In the genomic region with DNA sequence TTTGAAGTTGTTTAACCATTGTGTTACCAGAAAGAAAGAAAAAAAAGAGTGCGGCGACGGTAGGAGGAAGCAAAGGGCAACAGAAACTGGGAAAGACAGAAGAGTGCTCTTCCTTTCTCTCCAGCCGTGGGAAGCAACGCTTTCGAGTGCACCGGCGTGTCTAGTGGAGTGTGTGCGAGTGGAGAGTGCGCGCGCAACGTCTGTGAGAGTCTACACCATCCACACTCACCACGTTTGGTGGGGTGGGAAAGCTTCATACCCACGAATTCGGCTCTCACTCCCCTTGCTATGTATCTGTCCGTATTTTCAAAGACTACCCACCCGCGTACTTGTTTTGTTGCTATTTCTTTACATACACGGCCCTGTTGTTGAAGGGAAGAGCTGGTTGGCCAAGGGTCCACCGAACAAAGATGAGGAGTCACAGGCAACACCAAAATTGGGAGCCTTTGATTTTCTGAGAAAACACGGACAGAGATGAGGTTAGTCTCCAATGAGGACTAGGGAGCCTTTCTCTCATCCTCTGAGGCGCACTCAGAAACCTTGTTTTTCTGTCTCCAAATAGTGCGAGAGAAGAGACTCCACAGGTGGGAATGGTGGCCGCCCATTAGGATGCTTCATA, we compare ENCODE assay signal across 8 mouse cellular contexts. TPM values are rescaled to one million over a fixed set of nuclear protein-coding genes. Genes with fewer than 3 reads are reported as not detected.
DNase-seq lines count a peak whose midpoint lies in the region; ATAC-seq and TF ChIP-seq lines count a peak whose summit lies in the region.

No protein-coding gene starts in this region.

- no peak overlapping the region for H3K9ac ChIP-seq in embryonic facial prominence, embryonic 13.5 days

- no peak overlapping the region for H3K27ac ChIP-seq in embryonic facial prominence, embryonic 13.5 days
- H3K27ac ChIP-seq in limb, embryonic 10.5 days = no peak overlapping the region
- H3K27ac ChIP-seq in olfactory bulb, adult 2 months (ENCODE audit: insufficient read depth, low read depth, low read length) = no peak overlapping the region

- intact Hi-C loops in left cerebral cortex, postnatal 4 days (cut with DNase I) = no loop called here
- intact Hi-C loops in left cerebral cortex, postnatal 25 days (cut with DNase I) = loop anchor here (2.0 kb wide), 2 partner anchors 87 to 117 kb away; no protein-coding TSS in a partner anchor

- no peaks in the 10 kb centered on the region for H3K36me3 ChIP-seq in embryonic facial prominence, embryonic 13.5 days
- H3K36me3 ChIP-seq in limb, embryonic 10.5 days = no peaks in the 10 kb centered on the region

- DNase-seq in left cerebral cortex, postnatal 4 days = peak; percentile 18
- DNase-seq in left cerebral cortex, postnatal 25 days (ENCODE audit: low spot score in 2 of 2) = no peak
- DNase-seq in limb, embryonic 10.5 days (ENCODE audit: low spot score) = peak; percentile 33
- DNase-seq in spleen, adult 12 weeks (ENCODE audit: low spot score) = no peak
- DNase-seq in MN1 (ENCODE audit: low spot score) = no peak

- 1% methylated on average over 25 of the region's 25 CpGs for WGBS in embryonic facial prominence, embryonic 13.5 days
- WGBS in limb, embryonic 10.5 days = 3% methylated on average over 25 of the region's 25 CpGs
- WGBS in olfactory bulb, adult 2 months = 3% methylated on average over 25 of the region's 25 CpGs

- peak overlapping the region; percentile 52 for H3K4me2 ChIP-seq in embryonic facial prominence, embryonic 13.5 days

- H3K27me3 ChIP-seq in embryonic facial prominence, embryonic 13.5 days = peaks cover 100% of the 10 kb centered on the region
- peaks cover 100% of the 10 kb centered on the region for H3K27me3 ChIP-seq in limb, embryonic 10.5 days (ENCODE audit: low read depth, poor library complexity, severe bottlenecking)

- no peak for ATAC-seq in embryonic facial prominence, embryonic 13.5 days (ENCODE audit: insufficient number of reproducible peaks, insufficient read depth, low FRiP score, low TSS enrichment, low read depth)
- ATAC-seq in inflammation-experienced regulatory T-cells, adult 6 months = no peak

- peak overlapping the region; percentile 28 for H3K4me3 ChIP-seq in embryonic facial prominence, embryonic 13.5 days
- no peak overlapping the region for H3K4me3 ChIP-seq in limb, embryonic 10.5 days
- peak overlapping the region; percentile 4; the same call in 1 of the 2 replicates for H3K4me3 ChIP-seq in olfactory bulb, adult 2 months (ENCODE audit: insufficient read depth, low read depth, low read length)

- TF ChIP-seq POLR2A in olfactory bulb, adult 2 months (IDR thresholded peaks at IDR 0.05; ENCODE audit: insufficient read depth, low read depth, low read length) = no peak

- H3K4me1 ChIP-seq in embryonic facial prominence, embryonic 13.5 days = peaks cover 32% of the 10 kb centered on the region
- H3K4me1 ChIP-seq in limb, embryonic 10.5 days = peaks cover 24% of the 10 kb centered on the region
- peaks cover 27% of the 10 kb centered on the region for H3K4me1 ChIP-seq in olfactory bulb, adult 2 months (ENCODE audit: control insufficient read depth, insufficient read depth, low read length)

- TF ChIP-seq CTCF in olfactory bulb, adult 2 months (IDR thresholded peaks at IDR 0.05; ENCODE audit: insufficient read depth, low read depth, low read length) = no peak

- no peaks in the 10 kb centered on the region; the same call in 1 of the 2 replicates for H3K9me3 ChIP-seq in embryonic facial prominence, embryonic 13.5 days
- peaks cover 2% of the 10 kb centered on the region; the same call in 1 of the 2 replicates for H3K9me3 ChIP-seq in limb, embryonic 10.5 days (replicated peaks)

RNA-seq across cellular contexts. Expression of a gene that starts 0.8 kb away (rescaled TPM):
- total RNA-seq in left cerebral cortex, postnatal 4 days (2021) = 1 to 10 TPM; 1.3 to 1.8 TPM
- total RNA-seq in left cerebral cortex, postnatal 25 days (2021) = under 1 TPM; 0.48 to 0.60 TPM
- not detected in 2 replicates for polyA plus RNA-seq in embryonic facial prominence, embryonic 13.5 days (2015; fragmentation: Nextera tagmentation; extraction: Ambion mirVana)
- polyA plus RNA-seq in limb, embryonic 10.5 days (2016; fragmentation: Nextera tagmentation; extraction: Ambion mirVana) = not detected in 2 replicates
- polyA plus RNA-seq in olfactory bulb, adult 2 months (2012; ENCODE audit: insufficient read depth, insufficient read length, low replicate concordance, missing spikeins) = not detected in 2 replicates
- not detected for polyA plus RNA-seq in inflammation-experienced regulatory T-cells, adult 6 months (2017; shearing (Covaris generic))

Comparison
In these comparisons a context has a peak if more than half of its experiments do, and no peak if none do; other contexts are left out.
1. DNase-seq: peak in left cerebral cortex, postnatal 4 days (single experiment) and limb, embryonic 10.5 days (single experiment); none in left cerebral cortex, postnatal 25 days (0 of 2), spleen, adult 12 weeks (single experiment) and MN1 (single experiment).